Mouse (Mus musculus): Measurements from ENCODE around the gene Tnfrsf19. TPM values are rescaled to one million over a fixed set of nuclear protein-coding genes. Genes with fewer than 3 reads are reported as not detected.

Tnfrsf19 gene
- polyA plus RNA-seq, 1 experiment, result 36.9 TPM

DNA sequence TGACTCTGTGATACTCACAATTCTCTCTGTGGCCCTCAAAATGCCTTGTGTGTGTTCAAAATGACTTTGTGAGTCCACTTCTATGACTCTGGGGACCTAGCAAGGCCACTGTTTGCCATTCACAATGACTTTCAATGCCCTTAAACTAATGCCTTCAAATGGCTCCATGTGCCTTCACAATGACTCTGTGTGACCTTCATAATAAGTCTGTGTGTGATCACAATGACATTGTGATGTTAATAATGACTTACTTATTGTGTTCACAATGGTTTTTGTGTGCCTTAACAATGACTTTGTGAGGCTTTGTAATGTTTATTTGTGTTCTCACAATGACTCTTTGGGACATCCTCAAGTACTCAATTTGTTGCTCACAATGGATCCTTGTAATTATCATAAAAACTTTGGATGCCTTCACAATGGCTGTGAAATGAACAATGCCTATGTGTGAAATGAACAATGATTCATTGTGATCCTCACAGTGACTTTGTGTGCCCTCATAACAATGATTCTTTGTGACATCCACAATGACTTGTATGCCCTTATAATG, 88.6 kb downstream of the Tnfrsf19 start:
- DNase-seq (ENCODE audit: low read depth), result no peak
- TF ChIP-seq POLR2A (IDR thresholded peaks at IDR 0.05; ENCODE audit: borderline replicate concordance, extremely low read depth, insufficient read depth, insufficient read length, poor library complexity, severe bottlenecking), result no peak
- TF ChIP-seq CTCF (IDR thresholded peaks at IDR 0.05; ENCODE audit: borderline replicate concordance, extremely low read depth, insufficient read depth, insufficient read length), result no peak

DNA sequence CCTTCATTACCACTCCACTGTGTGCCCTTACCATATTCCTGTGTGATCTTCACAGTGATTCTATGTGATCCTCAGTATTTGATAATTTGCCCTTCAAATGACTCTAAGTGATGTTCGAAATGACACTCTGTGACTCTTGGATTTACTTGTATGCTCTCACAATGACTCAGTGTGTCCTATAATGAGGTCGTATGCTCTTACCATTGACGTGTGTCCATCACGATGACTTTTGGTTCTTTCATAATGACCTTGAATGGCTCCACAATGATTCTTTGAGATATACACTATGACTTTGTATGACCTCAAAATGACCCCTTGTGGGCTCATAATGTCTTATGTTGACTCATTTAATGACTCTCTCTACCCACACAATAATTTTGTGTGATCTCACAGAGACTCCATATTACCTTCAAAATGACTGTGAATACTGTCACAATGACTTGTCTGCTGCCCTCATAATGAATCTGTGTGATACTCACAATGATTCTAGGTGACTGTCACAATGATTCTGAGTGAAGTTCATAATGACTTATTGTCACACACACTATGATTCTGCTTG, 108.7 kb downstream of the Tnfrsf19 start:
- no peak for DNase-seq (ENCODE audit: low read depth)
- TF ChIP-seq POLR2A (IDR thresholded peaks at IDR 0.05; ENCODE audit: borderline replicate concordance, extremely low read depth, insufficient read depth, insufficient read length, poor library complexity, severe bottlenecking) (no peak), CTCF (IDR thresholded peaks at IDR 0.05; ENCODE audit: borderline replicate concordance, extremely low read depth, insufficient read depth, insufficient read length) (no peak)

DNA sequence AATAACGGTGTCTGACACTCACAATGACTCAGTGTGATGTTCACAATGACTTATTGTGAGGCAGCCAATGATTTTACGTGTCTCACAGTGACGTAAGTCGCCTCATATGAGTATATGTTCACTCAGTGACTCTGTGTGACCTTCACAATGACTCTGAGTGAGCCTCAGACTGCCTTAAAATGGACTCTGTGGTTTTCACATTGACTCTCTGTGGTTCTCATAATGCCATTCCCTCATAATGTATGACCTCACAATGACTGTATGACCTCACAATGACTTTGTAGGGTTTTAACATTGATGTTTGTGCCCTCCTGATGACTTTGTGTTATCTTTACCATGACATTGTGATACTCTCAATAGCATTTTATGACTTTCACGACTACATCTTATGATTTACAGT, 110.6 kb downstream of the Tnfrsf19 start:
- no peak for DNase-seq (ENCODE audit: low read depth)
- TF ChIP-seq CTCF (IDR thresholded peaks at IDR 0.05; ENCODE audit: borderline replicate concordance, extremely low read depth, insufficient read depth, insufficient read length) (no peak), POLR2A (IDR thresholded peaks at IDR 0.05; ENCODE audit: borderline replicate concordance, extremely low read depth, insufficient read depth, insufficient read length, poor library complexity, severe bottlenecking) (no peak)

DNA sequence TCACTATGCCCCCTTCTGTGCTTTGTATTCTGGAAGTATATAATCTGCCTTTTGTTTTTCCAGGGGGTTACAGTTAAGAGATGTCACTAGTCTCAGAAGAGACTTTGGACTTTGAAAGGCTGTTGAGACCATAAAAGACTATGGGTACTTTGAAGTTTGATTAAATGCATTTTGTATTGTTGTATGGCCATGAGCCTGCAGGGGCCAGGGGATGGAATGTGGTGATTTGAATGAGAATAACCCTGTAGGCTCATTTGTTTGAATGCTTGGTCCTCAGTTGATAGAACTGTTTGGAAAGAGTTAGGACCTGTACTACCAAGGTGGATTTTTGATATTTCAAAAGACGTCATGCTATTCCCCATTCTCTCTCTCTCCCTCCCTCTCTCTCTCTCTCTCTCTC, 120.3 kb downstream of the Tnfrsf19 start:
- DNase-seq (ENCODE audit: low read depth), result no peak
- TF ChIP-seq POLR2A (IDR thresholded peaks at IDR 0.05; ENCODE audit: borderline replicate concordance, extremely low read depth, insufficient read depth, insufficient read length, poor library complexity, severe bottlenecking), result no peak
- TF ChIP-seq CTCF (IDR thresholded peaks at IDR 0.05; ENCODE audit: borderline replicate concordance, extremely low read depth, insufficient read depth, insufficient read length), result no peak

DNA sequence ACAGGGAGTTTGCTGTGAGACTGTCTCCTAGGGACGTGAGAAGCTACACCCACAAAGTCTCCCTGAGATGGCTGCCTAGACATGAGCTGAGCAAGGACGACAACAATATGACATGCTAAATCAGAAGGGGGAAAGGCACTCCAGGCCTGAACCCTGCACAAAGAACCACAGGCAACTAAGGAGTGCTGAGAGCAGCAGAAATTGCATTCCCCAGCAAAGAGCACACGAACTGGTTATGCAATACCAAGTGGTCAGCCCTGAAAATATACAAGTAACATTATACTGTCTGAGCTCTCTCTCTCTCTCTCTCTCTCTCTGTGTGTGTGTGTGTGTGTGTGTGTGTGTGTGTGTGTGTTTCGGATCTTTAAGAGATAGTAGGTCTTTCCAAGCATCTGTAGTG, 129.6 kb downstream of the Tnfrsf19 start:
- DNase-seq (ENCODE audit: low read depth), result no peak
- no peak for TF ChIP-seq CTCF (IDR thresholded peaks at IDR 0.05; ENCODE audit: borderline replicate concordance, extremely low read depth, insufficient read depth, insufficient read length)
- TF ChIP-seq POLR2A (IDR thresholded peaks at IDR 0.05; ENCODE audit: borderline replicate concordance, extremely low read depth, insufficient read depth, insufficient read length, poor library complexity, severe bottlenecking), result no peak

Other genes starting within 250 kb of the Tnfrsf19 start
- gene Sacs, start 92.0 kb upstream of the Tnfrsf19 start, polyA plus RNA-seq (2012; rRNA removed), result 10.4 and 12.1 TPM in 2 replicates
- 0.07 and 0.10 TPM in 2 replicates for gene Sgcg, start 212.0 kb upstream of the Tnfrsf19 start, polyA plus RNA-seq (2012; rRNA removed)